Mouse (Mus musculus): Measurements from ENCODE around the gene Slc25a44. TPM values are rescaled to one million over a fixed set of nuclear protein-coding genes. Genes with fewer than 3 reads are reported as not detected.
A peak's percentile ranks its signal among the peaks of the same experiment; 100 is the strongest.
"Not testable (repeated sequence)": the region's sequence is repeated elsewhere in the genome, so short reads cannot be mapped to it uniquely, and the experiment has no call there.

Slc25a44 gene
- polyA plus RNA-seq, 1 experiment from 2014 or later = 14.9 TPM

DNA sequence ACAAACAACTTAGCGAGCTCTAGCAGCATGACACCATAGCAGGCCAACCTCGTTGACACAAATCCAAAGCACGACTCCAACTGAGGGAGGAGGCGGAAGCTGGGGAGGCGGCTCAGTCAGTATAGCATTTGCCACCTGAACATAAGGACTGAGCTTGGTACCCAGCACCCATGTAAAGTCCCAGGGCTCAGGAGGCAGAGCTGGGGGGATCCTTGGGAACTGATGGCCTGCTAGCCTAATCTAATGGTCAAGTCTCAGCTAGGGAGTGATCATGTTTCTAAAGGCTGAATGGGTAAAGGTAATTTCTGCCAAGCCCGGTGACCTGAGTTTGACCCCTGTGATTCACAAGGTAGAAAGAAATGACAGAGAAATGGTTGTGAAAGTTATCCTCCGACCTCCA, 17.4 kb downstream of the Slc25a44 start:
- WGBS (ENCODE audit: insufficient replicate concordance) = 56% methylated on average over 7 of the region's 7 CpGs
- Histone ChIP-seq H3K27me3 (replicated peaks) (no peaks in the 10 kb centered on the region), H3K36me3 (peaks cover 67% of the 10 kb centered on the region), H3K9ac (0 out of 2 replicates have a peak overlapping the region, but pooled peaks have one; percentile 18), H3K27ac (peak overlapping the region; percentile 46; the same call in 1 of the 2 replicates), H3K9me3 (replicated peaks) (no peaks in the 10 kb centered on the region), H3K4me2 (peak overlapping the region; percentile 8; the same call in 1 of the 2 replicates), H3K4me3 (no peak overlapping the region), H3K4me1 (peaks cover 54% of the 10 kb centered on the region)
- ATAC-seq = no peak

GRCm38 (mm10) chr3:88407090-88407489, 17.8 kb downstream of the Slc25a44 start:
- Histone ChIP-seq H3K4me1 (peaks cover 49% of the 10 kb centered on the region), H3K4me3 (no peak overlapping the region), H3K27ac (peak overlapping the region; percentile 46; the same call in 1 of the 2 replicates), H3K9me3 (replicated peaks) (no peaks in the 10 kb centered on the region), H3K36me3 (peaks cover 67% of the 10 kb centered on the region), H3K4me2 (peak overlapping the region; percentile 8; the same call in 1 of the 2 replicates), H3K27me3 (replicated peaks) (no peaks in the 10 kb centered on the region), H3K9ac (0 out of 2 replicates have a peak overlapping the region, but pooled peaks have one; percentile 18)
- no peak for ATAC-seq
- 8% methylated on average over 2 of the region's 2 CpGs for WGBS (ENCODE audit: insufficient replicate concordance)

DNA sequence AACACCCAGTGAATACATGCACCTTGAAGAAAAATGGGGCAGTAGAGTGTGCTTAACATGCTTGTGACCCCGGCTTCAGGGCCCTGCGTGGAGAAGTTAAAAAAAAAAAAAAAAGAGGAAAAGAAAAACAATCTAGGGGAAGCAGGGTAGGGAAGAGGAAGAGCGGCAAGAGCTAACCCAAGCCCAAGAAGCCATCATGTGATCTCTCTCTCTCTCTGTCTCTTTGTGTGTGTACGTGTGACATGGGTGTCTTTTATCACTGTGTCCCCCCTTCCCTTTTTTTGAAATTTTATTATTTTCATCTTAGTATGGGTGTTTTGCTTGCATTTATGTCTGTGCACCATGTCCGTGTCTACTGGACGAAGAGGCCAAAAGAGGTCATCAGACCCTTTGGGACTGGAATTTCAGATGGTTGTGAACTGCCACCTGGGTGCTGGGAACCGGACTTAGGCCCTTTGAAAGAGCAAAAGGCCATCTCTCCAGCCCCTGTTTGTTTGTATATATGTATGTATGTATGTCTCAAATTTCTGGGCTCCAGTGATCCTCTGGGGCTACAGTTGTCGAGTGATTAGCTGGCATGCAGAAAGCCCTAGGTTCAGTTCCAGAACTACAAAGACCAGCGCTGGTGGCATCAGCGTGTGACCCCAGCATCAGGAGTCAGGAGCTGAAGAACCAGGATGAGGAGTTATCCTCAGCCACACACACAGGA, 21.3 kb downstream of the Slc25a44 start:
- no peak overlapping the region for H3K9ac ChIP-seq
- peaks cover 24% of the 10 kb centered on the region for H3K4me1 ChIP-seq
- WGBS (ENCODE audit: insufficient replicate concordance) = 82% methylated on average over 10 of the region's 10 CpGs
- H3K4me2 ChIP-seq = no peak overlapping the region
- H3K4me3 ChIP-seq = no peak overlapping the region
- H3K27ac ChIP-seq = no peak overlapping the region
- no peak for ATAC-seq
- H3K27me3 ChIP-seq (replicated peaks) = no peaks in the 10 kb centered on the region
- peaks cover 84% of the 10 kb centered on the region for H3K36me3 ChIP-seq
- H3K9me3 ChIP-seq (replicated peaks) = no peaks in the 10 kb centered on the region

GRCm38 (mm10) chr3:88398666-88399065, 26.3 kb downstream of the Slc25a44 start:
- Histone ChIP-seq H3K27ac (no peak overlapping the region), H3K27me3 (replicated peaks) (no peaks in the 10 kb centered on the region), H3K4me3 (no peak overlapping the region), H3K9me3 (replicated peaks) (no peaks in the 10 kb centered on the region), H3K9ac (no peak overlapping the region), H3K4me1 (no peaks in the 10 kb centered on the region), H3K4me2 (no peak overlapping the region), H3K36me3 (peaks cover 96% of the 10 kb centered on the region)
- no peak for ATAC-seq
- 86% methylated on average over 2 of the region's 2 CpGs for WGBS (ENCODE audit: insufficient replicate concordance)

- peaks cover 92% of the 10 kb centered on the region for H3K36me3 ChIP-seq
- WGBS (ENCODE audit: insufficient replicate concordance) = 73% methylated on average over 8 of the region's 8 CpGs
- H3K4me3 ChIP-seq = no peak overlapping the region
- no peaks in the 10 kb centered on the region for H3K4me1 ChIP-seq
- H3K9ac ChIP-seq = no peak overlapping the region
- H3K4me2 ChIP-seq = no peak overlapping the region
- no peak overlapping the region; the same call in 1 of the 2 replicates for H3K27ac ChIP-seq
- no peaks in the 10 kb centered on the region for H3K27me3 ChIP-seq (replicated peaks)
- no peak; the same call in 1 of the 2 replicates for ATAC-seq
- H3K9me3 ChIP-seq (replicated peaks) = no peaks in the 10 kb centered on the region
Observed at GRCm38 (mm10) chr3:88395742-88396141, 29.2 kb downstream of the Slc25a44 start.

DNA sequence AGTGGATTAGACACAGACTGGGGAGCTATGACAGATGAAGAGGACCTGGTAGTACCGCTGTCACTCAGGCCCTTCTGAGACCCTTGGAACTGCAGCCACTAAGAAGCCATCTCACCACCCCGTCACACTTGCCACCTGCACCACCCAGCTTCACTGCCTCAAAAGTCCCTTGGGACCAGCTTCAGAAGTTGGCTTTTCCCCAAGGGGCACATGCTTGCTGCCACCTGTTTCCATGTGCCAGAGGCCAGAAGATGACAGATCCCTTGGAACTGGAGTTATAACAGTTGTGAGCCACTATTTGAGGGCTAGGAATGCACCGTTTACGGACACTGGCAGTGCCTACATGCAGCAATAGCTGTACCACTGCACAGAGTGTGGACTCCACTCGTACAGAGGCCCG, 29.7 kb downstream of the Slc25a44 start:
- no peak for ATAC-seq
- H3K36me3 ChIP-seq = peaks cover 92% of the 10 kb centered on the region

DNA sequence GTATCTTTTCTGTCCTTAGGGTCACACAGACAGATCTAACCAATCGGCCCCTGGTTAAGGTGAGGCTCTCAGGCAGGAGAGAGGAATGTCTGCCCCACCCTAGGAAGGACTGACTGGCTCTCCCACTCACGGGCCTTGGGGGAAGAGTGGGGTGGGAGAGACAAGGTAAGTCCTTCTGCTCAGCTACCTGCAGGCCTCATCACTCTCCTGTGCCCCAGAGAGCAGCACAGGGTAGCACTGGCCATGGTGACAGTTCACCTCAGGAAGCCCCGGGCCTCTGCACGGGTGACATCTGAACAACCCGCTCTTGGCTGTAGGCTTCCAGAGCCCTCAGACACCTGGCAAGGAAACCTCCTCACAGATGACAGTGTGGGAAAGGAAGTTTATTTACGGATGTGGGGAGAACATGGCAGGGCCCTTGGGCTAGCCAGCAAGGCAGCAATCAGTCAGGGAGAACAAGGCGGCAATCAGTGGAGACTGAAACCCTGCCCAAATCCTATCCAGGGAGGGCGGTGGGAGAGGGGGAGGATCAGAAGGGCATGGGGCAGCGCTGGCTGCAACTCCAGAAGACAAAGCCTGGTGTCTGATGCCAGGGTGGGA, 31.1 kb downstream of the Slc25a44 start:
- no peak for ATAC-seq
- no peak overlapping the region for H3K4me3 ChIP-seq
- H3K36me3 ChIP-seq = peaks cover 82% of the 10 kb centered on the region
- H3K9ac ChIP-seq = no peak overlapping the region
- H3K4me1 ChIP-seq = no peaks in the 10 kb centered on the region
- H3K27me3 ChIP-seq (replicated peaks) = no peaks in the 10 kb centered on the region
- whole genome bisulfite sequencing (ENCODE audit: insufficient replicate concordance) = 84% methylated on average over 9 of the region's 9 CpGs
- H3K4me2 ChIP-seq = no peak overlapping the region
- H3K9me3 ChIP-seq (replicated peaks) = no peaks in the 10 kb centered on the region
- no peak overlapping the region for H3K27ac ChIP-seq

More for the DNA sequence above, 29.7 kb downstream of the Slc25a44 start:
- no peaks in the 10 kb centered on the region for H3K9me3 ChIP-seq (replicated peaks)
- no peak overlapping the region for H3K4me3 ChIP-seq
- 93% methylated on average over 6 of the region's 6 CpGs for WGBS (ENCODE audit: insufficient replicate concordance)
- no peaks in the 10 kb centered on the region for H3K4me1 ChIP-seq
- H3K27ac ChIP-seq = no peak overlapping the region
- no peak overlapping the region for H3K9ac ChIP-seq
- H3K27me3 ChIP-seq (replicated peaks) = no peaks in the 10 kb centered on the region
- no peak overlapping the region for H3K4me2 ChIP-seq

GRCm38 (mm10) chr3:88384364-88384763, 40.6 kb downstream of the Slc25a44 start, which contains the start of gene Bglap:
Gene Bglap (minus strand): TSS chr3:88384464.
- H3K4me3 ChIP-seq = no peak within 1 kb of the TSS
- no peaks in the 10 kb centered on the region for H3K9me3 ChIP-seq (replicated peaks)
- peaks cover 12% of the 10 kb centered on the region for H3K4me1 ChIP-seq
- H3K36me3 ChIP-seq = no peaks in the 10 kb centered on the region
- H3K27ac ChIP-seq = no peak within 1 kb of the TSS
- H3K27me3 ChIP-seq (replicated peaks) = peaks cover 5% of the 10 kb centered on the region; the same call in 1 of the 2 replicates
- H3K4me2 ChIP-seq = no peak within 1 kb of the TSS
- no peak within 1 kb of the TSS for H3K9ac ChIP-seq
- WGBS (ENCODE audit: insufficient replicate concordance) = 75% methylated on average over 5 of the region's 5 CpGs
- ATAC-seq = no peak

DNA sequence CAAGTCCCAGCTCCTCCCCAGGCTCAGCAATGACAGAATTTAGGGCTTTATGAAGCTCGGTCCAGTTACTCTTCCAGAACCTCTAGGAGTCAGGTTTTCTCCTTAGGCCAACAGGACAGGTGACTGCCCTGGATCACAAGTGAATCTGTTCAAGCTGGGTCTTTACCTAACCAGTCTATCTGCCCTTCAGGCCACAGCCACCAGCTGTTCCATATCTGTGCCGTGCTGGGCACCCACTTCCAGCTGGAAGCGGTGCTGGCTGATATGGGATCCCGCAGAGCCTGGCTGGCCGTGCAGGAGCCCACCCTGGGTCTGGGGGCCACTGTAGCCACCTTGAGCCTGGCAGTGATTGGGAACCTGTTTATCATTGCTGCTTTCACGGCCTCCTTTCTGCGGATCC, 42.6 kb downstream of the Slc25a44 start:
- H3K9me3 ChIP-seq (replicated peaks); H3K4me3 ChIP-seq; H3K36me3 ChIP-seq; H3K9ac ChIP-seq; H3K27me3 ChIP-seq (replicated peaks); H3K27ac ChIP-seq: not testable (repeated sequence)
- 19% methylated on average over 3 of the region's 7 CpGs for WGBS (ENCODE audit: insufficient replicate concordance)
- Histone ChIP-seq H3K4me1 (peaks cover 12% of the 10 kb centered on the region), H3K4me2 (peak overlapping the region; percentile 54; the same call in 1 of the 2 replicates)
- peak; percentile 11; the same call in 1 of the 2 replicates for ATAC-seq

GRCm38 (mm10) chr3:88381389-88382315, 43.3 kb downstream of the Slc25a44 start:
- peak overlapping the region; percentile 54 for H3K4me2 ChIP-seq
- not testable (repeated sequence) for H3K27ac ChIP-seq; H3K9me3 ChIP-seq (replicated peaks); H3K36me3 ChIP-seq; H3K27me3 ChIP-seq (replicated peaks); H3K9ac ChIP-seq; H3K4me3 ChIP-seq
- H3K4me1 ChIP-seq = peaks cover 13% of the 10 kb centered on the region
- WGBS (ENCODE audit: insufficient replicate concordance) = 12% methylated on average over 20 of the region's 22 CpGs
- peak; percentile 84 for ATAC-seq

DNA sequence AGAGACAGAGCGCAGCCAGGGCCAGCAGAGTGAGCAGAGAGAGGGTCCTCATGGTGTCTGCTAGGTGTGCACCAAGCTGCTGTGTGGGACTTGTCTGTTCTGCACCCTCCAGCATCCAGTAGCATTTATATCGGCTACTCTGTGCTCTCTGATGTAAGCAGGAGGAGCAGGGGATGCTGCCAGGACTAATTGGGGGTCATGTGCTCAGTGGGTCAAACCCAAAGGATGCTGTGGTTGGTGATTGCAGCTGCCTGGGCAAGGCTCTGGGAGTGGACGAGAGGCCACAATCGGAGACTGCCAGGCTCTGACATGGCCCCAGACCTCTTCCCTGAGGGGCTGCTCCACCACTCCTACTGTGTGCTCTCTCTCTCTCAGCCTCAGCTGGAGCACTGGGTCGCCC, 46.3 kb downstream of the Slc25a44 start, which contains the start of gene Bglap2:
Gene Bglap2 (minus strand): TSS at position 101 of the 400 bp plus-strand sequence.
- WGBS (ENCODE audit: insufficient replicate concordance) = 60% methylated on average over 5 of the region's 5 CpGs
- peaks cover 20% of the 10 kb centered on the region for H3K4me1 ChIP-seq
- ATAC-seq; H3K36me3 ChIP-seq; H3K27me3 ChIP-seq (replicated peaks); H3K4me2 ChIP-seq; H3K9me3 ChIP-seq (replicated peaks); H3K27ac ChIP-seq; H3K4me3 ChIP-seq; H3K9ac ChIP-seq: not testable (repeated sequence)
